Comparison of ENCODE assay signal across 8 mouse cellular contexts in genomic region chr15:82293271-82293711, GRCm38 (mm10). TPM values are rescaled to one million over a fixed set of nuclear protein-coding genes. Genes with fewer than 3 reads are reported as not detected.
A peak's percentile ranks its signal among the peaks of the same experiment; 100 is the strongest.
DNase-seq lines count a peak whose midpoint lies in the region; ATAC-seq lines count a peak whose summit lies in the region.

No protein-coding gene starts in this region.

- peak overlapping the region; percentile 78 for H3K27ac ChIP-seq in hindbrain, embryonic 13.5 days
- H3K27ac ChIP-seq in midbrain, embryonic 11.5 days (ENCODE audit: low read depth, low read length) = peak overlapping the region; percentile 44; the same call in 1 of the 2 replicates

- H3K4me3 ChIP-seq in hindbrain, embryonic 13.5 days = no peak overlapping the region
- no peak overlapping the region for H3K4me3 ChIP-seq in midbrain, embryonic 11.5 days (ENCODE audit: low read depth, low read length)

- H3K9me3 ChIP-seq in hindbrain, embryonic 13.5 days = no peaks in the 10 kb centered on the region
- H3K9me3 ChIP-seq in midbrain, embryonic 11.5 days (ENCODE audit: control insufficient read depth, low read length) = no peaks in the 10 kb centered on the region

- H3K36me3 ChIP-seq in hindbrain, embryonic 13.5 days = peaks cover 46% of the 10 kb centered on the region
- peaks cover 17% of the 10 kb centered on the region for H3K36me3 ChIP-seq in midbrain, embryonic 11.5 days (ENCODE audit: control insufficient read depth, insufficient read depth, low read length)

- H3K27me3 ChIP-seq in hindbrain, embryonic 13.5 days = no peaks in the 10 kb centered on the region
- H3K27me3 ChIP-seq in midbrain, embryonic 11.5 days (ENCODE audit: control insufficient read depth, insufficient read depth, low read length) = no peaks in the 10 kb centered on the region

- H3K4me1 ChIP-seq in hindbrain, embryonic 13.5 days (replicated peaks) = peaks cover 24% of the 10 kb centered on the region
- peaks cover 22% of the 10 kb centered on the region for H3K4me1 ChIP-seq in midbrain, embryonic 11.5 days (ENCODE audit: control insufficient read depth, insufficient read depth, low read length)

- 0 out of 2 replicates have a peak overlapping the region, but pooled peaks have one; percentile 24 for H3K9ac ChIP-seq in hindbrain, embryonic 13.5 days
- no peak overlapping the region for H3K9ac ChIP-seq in midbrain, embryonic 11.5 days (ENCODE audit: low read length)

- H3K4me2 ChIP-seq in hindbrain, embryonic 13.5 days = peak overlapping the region; percentile 31
- peak overlapping the region; percentile 17; the same call in 1 of the 2 replicates for H3K4me2 ChIP-seq in midbrain, embryonic 11.5 days

- DNase-seq in cerebellum, postnatal 10 days = peak; percentile 53 to 57
- DNase-seq in cerebellum, postnatal 4 days (ENCODE audit: low spot score in 2 of 2) = no peak
- DNase-seq in ZHBTc4 (ENCODE audit: low read depth, low spot score) = peak; percentile 70
- peak; percentile 94 for DNase-seq in midbrain, embryonic 11.5 days (ENCODE audit: low spot score, missing footprints)
- no peak for DNase-seq in spleen, adult 18-20 months
- DNase-seq in urinary bladder, postnatal 14 days (ENCODE audit: low spot score) = no peak
- no peak for DNase-seq in lung, postnatal 36 days

- peak; percentile 86 for ATAC-seq in hindbrain, embryonic 13.5 days (ENCODE audit: low FRiP score)
- ATAC-seq in midbrain, embryonic 11.5 days (ENCODE audit: low FRiP score) = peak; percentile 87

- 5% methylated on average over 7 of the region's 7 CpGs for WGBS in hindbrain, embryonic 13.5 days
- WGBS in midbrain, embryonic 11.5 days = 3% methylated on average over 7 of the region's 7 CpGs

RNA-seq across cellular contexts. Expression of gene Wbp2nl, which starts 5.5 kb away (rescaled TPM):
- 0.16 and 0.18 TPM in 2 replicates for polyA plus RNA-seq in hindbrain, embryonic 13.5 days (2015; fragmentation: Nextera tagmentation; extraction: Ambion mirVana)
- 0.11 TPM in 1 of 2 replicates, not detected in the other for polyA plus RNA-seq in midbrain, embryonic 11.5 days (2014; fragmentation: Nextera tagmentation; extraction: Ambion mirVana)

RNA-seq across cellular contexts. Expression of gene Sept3, which starts 18.6 kb away (rescaled TPM):
- polyA plus RNA-seq in hindbrain, embryonic 13.5 days (2015; fragmentation: Nextera tagmentation; extraction: Ambion mirVana) = 329 and 346 TPM in 2 replicates
- 163 and 169 TPM in 2 replicates for polyA plus RNA-seq in midbrain, embryonic 11.5 days (2014; fragmentation: Nextera tagmentation; extraction: Ambion mirVana)

RNA-seq across cellular contexts. Expression of gene 1500009C09Rik, which starts 41.1 kb away (rescaled TPM):
- polyA plus RNA-seq in hindbrain, embryonic 13.5 days (2015; fragmentation: Nextera tagmentation; extraction: Ambion mirVana) = 8.9 and 9.2 TPM in 2 replicates
- 1.0 and 1.4 TPM in 2 replicates for polyA plus RNA-seq in midbrain, embryonic 11.5 days (2014; fragmentation: Nextera tagmentation; extraction: Ambion mirVana)

RNA-seq across cellular contexts. Expression of gene Naga, which starts 45.4 kb away (rescaled TPM):
- polyA plus RNA-seq in hindbrain, embryonic 13.5 days (2015; fragmentation: Nextera tagmentation; extraction: Ambion mirVana) = 29.3 and 30.2 TPM in 2 replicates
- 20.6 and 21.6 TPM in 2 replicates for polyA plus RNA-seq in midbrain, embryonic 11.5 days (2014; fragmentation: Nextera tagmentation; extraction: Ambion mirVana)

RNA-seq across cellular contexts. Expression of gene Pheta2, which starts 45.5 kb away (rescaled TPM):
- polyA plus RNA-seq in hindbrain, embryonic 13.5 days (2015; fragmentation: Nextera tagmentation; extraction: Ambion mirVana) = 1.9 and 2.3 TPM in 2 replicates
- polyA plus RNA-seq in midbrain, embryonic 11.5 days (2014; fragmentation: Nextera tagmentation; extraction: Ambion mirVana) = 3.4 and 4.3 TPM in 2 replicates

Comparison
In these comparisons a context has a peak if more than half of its experiments do, and no peak if none do; other contexts are left out.
1. DNase-seq: peak in cerebellum, postnatal 10 days (2 of 2), ZHBTc4 (single experiment) and midbrain, embryonic 11.5 days (single experiment); none in cerebellum, postnatal 4 days (0 of 2), spleen, adult 18-20 months (0 of 2), urinary bladder, postnatal 14 days (single experiment) and lung, postnatal 36 days (single experiment).